Mouse (Mus musculus): ENCODE measurements around the gene Plscr1. TPM values are rescaled to one million over a fixed set of nuclear protein-coding genes. Genes with fewer than 3 reads are reported as not detected.

The Plscr1 gene
- 4.5 and 5.2 TPM in 2 replicates for polyA plus RNA-seq (2012; rRNA removed)

DNA sequence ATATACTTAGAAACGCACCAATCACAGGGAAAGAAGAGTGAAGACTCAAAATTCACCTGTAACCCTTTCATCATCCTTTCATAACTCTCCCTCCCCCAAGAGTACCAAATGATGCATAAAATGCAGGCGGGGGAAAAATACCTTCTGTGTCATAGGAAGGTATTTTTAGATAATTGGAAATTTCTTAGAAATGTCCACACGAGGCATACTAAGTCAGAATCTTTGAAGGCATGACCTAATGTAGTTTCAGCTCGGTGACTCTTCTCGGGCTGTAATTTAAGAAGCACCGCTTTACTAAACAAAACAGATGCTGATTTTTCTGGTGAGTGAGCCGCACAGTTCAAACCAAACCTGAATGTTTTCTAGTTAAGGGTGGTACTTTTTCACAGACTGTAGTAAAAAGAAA lies at the start of gene Plscr1:
Gene Plscr1, plus strand, starts transcription at position 304 of the 406 bp plus-strand sequence.
- DNase-seq (ENCODE audit: low read depth), result no peak

DNA sequence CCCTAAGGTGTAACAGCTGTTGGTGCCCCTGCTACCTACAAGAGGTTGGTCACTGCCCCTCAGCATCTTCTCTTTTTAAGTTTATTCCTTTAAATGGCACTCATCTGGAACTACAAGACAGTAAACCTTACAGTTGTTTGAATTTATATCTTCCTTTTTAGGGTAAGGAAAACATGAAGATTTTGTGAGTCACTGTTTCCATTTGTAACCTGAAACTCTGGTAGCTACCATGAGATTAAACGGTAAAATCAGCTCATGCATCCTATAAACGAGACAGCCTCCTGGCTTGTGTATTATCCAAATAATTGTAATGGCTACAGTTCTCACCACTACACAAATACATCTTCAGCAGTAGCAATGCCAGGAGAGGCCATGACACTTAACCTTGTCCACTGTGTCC lies 45.2 kb upstream of the Plscr1 start:
- no peak for DNase-seq (ENCODE audit: low read depth)

DNA sequence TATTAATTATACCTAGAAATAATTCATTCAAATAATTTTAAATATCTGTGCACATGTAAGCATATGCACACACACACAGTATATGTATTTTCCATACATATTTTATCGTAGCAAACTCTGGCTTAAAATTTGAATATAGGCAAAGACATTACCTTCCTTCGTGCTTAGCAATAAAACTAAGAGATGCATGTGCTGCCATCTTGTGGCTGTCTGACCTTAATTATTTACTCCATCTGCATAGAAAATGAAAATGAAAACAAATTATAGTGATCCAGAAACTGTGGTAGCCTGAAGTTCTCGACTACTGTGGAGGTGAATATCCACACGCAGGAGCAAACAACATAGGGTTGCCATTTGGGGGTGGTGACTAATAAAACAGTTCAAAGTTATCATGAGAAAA lies 42.2 kb upstream of the Plscr1 start:
- no peak for DNase-seq (ENCODE audit: low read depth)

DNA sequence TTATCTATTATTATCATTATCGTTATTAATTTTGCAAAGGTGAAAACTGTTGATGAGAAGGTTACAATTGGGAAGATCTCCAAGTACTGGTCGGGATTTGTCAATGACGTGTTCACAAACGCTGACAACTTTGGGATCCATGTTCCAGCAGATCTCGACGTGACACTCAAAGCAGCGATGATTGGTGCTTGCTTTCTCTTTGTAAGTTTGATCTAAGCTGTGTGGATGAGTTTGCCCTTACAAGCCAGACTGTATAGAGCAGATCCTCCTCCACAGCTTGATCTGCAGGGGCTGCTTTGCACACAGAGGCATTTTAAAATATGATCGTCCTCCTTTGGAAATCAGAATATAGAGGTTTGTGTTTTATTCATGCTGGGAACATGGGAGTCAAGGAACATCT lies 41.8 kb upstream of the Plscr1 start:
- DNase-seq (ENCODE audit: low read depth), result no peak

DNA sequence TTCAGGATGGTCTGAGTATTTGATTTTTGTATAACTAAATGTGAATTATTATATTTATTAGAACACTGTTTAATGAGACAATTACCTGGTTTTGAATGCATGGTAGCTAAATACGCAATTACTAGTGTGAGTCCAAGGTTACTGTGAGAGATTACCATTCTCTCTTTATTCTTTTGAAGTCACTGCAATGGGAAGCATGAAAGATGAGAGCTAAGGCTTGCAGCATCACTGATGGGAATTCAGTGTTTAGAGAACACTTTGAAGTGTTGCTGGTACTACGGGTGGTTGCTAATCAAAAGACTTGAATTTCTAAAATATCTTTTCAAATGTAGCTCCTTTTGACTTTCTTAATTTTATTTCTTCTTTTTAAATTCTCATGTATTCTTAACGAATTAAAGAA lies 39.7 kb upstream of the Plscr1 start:
- DNase-seq (ENCODE audit: low read depth), result no peak

DNA sequence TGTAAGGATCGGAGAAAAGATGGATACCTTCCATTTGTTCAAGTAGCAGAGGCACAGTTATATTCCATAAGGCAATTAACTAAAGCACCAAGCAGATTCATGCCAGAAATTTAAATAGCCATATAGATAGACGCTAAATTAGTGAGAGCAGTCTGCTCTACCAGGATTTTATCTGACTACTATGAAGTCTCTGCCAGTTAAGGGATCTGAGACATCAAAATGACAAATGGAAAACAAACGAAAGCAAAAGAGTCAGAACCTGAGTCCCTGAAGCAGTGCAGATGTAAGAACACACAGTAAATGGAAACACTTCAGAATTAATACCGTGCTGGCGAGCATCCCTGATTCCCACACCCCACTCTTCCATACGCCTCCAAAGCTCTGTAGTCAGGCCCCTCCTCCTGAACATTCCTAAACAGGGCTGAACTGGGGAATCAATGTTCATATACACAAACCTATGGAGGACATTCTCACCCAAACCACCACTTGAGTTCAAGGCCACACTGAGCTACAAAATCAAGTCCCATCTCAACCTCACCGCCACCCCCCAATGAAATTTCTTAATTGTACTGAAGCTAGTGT lies 39.1 kb upstream of the Plscr1 start:
- DNase-seq (ENCODE audit: low read depth), result no peak

DNA sequence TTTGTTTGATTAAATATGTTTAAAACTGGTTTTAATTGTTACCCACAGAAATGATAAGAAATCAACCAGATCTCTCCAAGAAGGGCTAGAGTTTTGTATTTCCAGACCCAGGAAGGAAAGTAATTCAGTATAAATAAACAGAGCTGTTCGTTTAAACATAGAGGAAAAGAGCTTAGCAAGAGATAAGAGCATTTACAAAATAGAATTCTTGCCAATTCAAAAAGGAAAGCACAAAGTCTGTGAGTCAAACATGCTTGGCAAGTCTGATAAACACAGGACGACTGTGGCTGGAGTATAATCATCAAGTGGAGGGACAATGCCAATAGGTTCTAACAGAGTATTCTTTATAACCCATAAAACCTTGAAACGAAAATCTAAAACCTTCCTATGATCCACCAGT lies 38.5 kb upstream of the Plscr1 start:
- DNase-seq (ENCODE audit: low read depth), result no peak

DNA sequence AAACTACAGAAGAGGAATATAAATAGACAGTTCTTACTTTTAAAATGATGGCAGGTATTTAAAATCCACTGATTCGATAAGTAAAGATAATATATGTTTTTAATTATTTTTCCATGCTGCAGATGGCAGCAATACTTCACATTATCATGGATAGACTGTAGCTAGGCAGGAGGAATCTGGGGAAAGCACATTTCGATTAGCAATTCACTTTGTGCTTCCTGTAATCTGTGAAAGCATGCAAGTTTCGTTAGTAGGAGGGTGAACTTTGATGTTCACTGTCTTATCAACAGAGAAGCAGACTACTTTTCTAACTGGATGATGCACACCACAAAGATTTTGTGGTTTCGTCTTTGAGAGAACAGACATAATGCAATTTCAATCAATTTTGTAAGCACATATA lies 32.1 kb upstream of the Plscr1 start:
- DNase-seq (ENCODE audit: low read depth), result no peak

DNA sequence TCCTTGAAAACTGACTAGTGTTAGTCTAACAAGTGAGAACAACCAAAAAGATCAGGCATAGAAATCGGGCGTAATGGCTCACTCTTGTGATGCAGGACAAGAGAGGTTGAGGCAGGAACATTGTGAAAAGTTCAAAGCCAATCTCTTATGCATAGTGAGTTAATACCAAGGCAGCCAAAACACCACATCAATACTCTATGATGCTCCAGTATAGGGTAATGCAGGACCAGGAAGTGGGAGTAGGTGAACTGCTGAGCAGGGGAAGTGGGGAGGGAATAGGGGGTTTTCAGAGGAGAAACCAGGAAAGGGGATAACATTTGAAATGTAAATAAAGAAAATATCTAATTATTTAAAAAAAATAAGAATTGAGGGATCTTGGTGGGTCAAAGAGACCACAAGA lies 31.7 kb upstream of the Plscr1 start:
- DNase-seq (ENCODE audit: low read depth), result no peak

DNA sequence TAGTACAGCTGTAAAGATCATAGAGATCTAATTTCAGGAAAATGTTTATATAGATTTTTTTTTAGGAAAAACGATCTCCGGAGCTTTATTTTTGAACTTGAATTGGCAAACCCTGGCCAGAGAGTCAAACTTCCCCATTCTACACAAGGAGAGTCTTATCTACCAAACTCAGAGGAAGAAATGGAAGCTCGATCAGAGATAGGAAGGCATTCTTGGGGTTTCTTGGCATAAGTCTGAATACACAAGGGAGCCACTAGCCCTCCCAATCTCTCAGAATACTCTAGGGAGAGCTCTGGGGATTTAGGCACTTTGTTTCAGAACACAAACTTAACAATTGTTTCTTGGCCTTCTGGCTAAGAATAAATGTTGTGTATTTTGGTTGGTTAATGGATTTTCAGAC lies 29.4 kb upstream of the Plscr1 start:
- DNase-seq (ENCODE audit: low read depth), result no peak

DNA sequence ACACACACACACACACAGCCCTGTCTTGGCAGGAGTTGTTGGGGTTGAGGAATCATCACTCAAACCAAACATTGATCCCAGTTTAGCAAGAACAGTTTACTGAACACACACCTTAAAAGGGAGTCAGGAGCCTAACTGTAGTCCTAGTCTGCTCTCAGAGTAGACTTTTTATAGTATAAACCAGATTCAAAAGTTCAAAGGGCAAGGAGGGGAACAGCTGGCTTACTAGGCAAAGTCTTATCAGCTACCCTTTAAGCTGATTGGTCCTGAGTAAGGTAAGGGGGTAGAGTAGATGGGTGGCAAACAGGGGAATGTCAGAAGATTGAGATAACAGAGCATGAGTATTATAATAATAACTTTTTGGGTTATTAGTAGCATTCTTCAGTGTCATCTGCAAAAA lies 28.1 kb upstream of the Plscr1 start:
- no peak for DNase-seq (ENCODE audit: low read depth)

DNA sequence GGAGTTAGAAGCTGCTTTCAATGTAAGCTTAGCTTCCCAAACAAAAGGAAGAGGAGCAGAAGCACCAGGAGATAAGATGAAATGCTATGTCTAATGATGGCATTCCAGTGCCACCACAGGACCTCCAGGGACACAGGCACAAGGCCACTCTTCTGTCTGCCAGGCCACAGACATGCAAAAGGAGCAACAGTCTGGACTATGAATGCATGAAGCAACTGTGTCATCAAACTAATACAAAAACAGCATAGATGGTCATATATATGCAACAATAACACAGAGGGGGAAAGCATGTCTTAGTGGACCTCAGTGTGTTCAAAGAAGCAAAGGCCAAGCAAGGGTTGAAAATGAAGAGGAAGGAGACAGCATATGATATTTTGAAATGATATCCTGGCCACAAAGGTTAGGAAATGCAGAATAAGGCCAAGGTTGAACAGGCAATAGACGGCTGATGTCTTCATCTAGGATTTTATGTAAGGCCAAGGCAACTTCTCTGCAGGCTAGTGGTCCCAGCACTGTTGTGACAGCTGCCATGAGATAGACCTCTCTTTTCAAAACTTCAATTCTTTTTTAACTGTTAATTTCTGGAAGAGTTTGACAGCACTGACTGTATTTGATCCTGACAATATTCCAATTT lies 24.8 kb upstream of the Plscr1 start:
- DNase-seq (ENCODE audit: low read depth), result no peak

DNA sequence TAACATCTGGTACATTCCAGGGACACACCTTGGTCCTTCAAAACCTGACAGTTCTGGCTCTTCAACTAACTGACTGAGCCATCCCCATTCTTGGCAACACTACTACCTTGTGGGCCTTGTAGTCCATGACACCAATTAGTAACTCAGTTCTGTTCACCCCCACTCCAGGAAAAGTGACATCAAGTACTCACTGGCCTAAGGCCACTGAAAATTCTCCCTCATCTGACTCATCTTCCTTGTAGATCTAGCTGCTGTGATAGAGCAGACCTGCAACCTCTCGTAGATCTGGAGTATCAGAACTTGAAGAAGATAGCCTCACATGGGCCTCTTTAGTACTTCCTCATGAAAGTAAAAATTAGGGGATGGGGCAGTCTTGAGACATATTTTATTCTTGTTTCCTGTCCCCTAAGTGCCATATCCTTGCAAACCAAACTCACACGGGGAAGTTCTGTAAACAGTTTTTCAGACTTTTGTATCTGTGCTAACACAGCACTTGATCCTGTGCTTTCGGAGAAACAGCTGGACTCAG lies 23.4 kb upstream of the Plscr1 start:
- DNase-seq (ENCODE audit: low read depth), result no peak

DNA sequence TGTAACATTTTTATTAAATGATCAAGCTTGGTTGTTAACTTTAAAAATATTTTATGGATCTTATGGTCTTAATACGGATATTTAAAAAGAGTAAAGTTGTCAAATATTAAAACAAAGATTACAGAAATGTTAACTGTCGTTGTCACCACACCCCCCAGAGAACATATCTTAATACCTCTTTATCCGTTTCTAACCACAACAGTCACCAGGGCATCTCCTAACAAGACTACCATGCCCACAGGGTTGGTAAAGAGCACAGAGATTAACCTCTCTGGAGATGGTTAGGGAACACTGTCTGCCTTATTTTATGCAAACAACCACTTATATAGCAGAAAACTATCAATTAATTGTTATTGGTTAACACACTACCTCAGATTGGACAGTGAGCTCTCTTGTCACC lies 22.8 kb upstream of the Plscr1 start:
- DNase-seq (ENCODE audit: low read depth), result no peak

DNA sequence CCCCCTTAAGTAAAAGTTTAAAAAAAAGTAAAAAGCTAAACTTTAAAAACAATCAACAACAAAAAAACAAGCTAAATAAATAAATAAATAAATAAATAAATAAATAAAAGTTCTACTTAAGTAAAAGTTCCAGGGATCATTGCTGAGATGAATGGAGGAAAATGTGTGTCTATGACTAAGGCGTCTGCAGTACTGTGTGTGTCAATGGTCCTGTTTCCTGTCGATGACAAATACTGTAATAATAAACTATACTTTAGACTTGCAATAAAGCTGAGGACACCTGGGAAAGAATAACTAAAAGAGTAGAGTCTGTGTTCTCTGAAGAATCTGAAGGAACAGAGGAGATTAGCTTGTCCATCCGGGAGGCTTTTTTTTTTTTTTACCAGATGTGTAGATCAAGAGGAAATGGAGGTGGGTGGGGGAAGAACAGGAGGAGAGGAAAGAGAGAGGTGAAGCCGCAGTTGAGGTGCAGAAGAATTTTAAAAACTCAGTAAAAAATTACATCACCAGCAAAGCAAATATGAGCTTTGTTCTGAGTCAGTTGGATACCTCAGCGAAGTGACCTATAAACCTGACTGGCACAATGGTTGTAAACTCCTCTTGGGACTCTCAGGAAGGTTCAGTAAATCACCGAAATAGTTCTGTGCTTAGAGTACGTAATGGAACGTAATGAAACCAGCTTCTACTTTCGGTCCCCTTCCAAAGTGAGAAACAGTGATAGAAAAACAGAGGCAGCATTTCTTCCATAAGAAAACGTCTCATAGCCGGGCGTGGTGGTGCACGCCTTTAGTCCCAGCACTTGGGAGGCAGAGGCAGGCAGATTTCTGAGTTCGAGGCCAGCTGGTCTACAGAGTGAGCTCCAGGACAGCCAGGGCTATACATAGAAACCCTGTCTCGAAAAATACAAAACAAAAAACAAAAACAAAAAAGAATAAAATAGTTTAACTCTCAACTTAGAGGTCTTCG lies 20.4 kb upstream of the Plscr1 start:
- DNase-seq (ENCODE audit: low read depth), result no peak

DNA sequence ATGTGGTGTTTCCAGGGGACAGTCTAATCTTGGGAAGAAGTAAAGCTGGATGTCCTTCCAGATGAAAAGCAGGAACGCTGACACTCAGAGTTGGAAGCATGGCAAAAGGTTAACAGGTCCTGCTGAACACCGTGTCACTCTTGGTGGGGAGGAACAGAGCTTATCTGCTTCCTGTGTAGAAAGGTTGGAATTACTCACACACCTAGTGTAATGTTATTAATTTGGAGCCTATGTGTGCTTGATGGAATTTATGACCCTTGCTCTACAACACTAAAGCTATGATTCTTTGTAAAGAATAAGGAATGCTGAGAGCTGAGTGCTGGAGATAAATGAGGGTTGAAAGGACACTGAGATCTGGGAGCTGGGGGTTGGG lies 19.7 kb upstream of the Plscr1 start:
- DNase-seq (ENCODE audit: low read depth), result no peak

DNA sequence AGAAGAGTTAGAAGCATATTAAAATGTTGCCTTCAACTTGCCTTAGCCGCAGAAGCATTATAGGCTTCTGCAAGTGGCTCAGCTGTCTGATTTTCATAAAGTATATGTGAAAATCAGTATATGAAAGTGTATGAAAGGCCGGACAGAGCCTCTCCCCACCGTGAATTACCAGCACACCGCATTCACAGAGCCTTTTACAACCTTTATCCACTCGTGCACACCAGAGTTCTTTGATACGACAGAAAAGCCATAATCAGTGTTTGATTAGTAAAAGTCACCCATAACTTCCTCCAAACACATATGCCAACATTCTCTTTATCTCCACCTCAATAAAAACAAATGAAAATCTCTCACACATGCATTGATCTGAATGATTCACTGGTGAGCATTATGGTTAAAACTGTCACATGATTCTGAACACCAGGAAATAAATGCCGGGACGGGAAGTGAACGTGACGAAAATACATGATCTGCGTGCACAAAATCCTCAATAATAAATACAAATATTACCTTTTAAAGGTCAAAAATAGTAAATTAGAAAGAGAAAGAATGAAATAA lies 14.6 kb upstream of the Plscr1 start:
- DNase-seq (ENCODE audit: low read depth), result no peak

DNA sequence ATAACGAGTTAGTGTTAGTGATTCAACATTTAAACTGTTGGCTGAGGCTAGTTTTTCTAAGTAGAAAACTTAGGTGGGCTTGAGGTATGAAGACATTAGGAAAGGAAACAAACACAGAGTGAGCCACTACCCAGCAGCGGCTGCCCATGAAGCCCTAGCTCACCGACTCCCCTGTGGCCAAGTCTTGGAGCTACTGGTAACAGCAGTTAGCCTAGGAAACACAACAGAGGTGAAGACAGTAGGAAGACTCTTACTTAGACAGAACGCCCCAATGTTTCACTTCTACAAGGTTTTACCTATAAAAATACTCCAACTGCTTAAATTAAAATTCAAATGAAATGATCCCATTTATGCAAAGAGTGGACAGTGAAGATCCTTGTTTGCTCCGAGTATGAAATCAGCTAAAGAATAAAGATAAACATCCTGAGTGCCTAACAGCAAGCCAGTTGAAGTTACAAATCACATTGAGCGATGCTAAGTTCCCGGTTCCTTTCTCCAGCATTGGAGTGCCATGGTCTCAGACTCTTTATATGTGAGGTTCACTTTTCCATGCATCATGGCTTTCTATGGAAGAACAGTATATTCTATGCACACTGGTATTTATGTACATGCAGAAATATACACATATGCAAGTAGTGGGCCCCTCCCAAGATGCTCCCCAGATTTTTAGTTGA lies 640 bp upstream of the Plscr1 start:
- no peak for DNase-seq (ENCODE audit: low read depth)

DNA sequence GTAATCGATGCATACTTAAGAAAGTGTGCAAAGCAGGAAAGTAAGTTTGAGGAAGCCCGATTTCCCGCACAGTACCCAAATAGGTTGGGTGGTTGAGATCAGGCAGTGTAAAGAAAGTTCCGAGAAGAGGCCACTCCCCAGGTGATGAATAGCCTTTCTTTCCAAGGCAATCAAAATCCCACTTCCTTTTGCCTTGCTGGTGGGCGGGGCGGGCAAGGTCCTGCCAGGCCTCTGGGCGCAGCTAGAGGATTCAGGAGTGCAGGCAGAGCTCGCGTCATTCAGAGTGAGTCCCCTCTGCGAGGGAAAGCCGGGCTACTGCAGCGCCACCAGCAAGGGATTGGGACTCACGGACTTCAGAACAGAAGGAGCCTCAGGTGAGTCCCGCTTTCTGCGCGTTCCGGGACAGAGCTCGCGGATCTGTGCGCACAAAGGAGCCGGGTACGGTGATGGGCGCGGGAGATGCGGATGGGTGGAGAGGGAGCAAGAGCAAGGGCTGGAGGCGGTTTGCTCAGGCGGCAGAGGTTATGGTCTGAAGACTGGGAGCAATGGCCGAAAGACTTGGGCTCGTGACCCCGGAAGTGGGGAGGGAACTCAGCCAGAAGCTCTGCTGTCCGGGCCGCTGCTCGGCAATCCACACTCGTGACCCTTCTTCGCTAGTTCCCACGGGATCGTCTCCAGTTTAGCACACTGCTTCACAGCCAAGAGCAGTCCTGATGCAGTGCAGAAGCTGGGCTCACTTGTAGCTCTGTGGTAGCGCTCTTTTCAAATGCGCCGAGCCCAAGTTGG lies 630 bp downstream of the Plscr1 start:
- DNase-seq (ENCODE audit: low read depth), result no peak

DNA sequence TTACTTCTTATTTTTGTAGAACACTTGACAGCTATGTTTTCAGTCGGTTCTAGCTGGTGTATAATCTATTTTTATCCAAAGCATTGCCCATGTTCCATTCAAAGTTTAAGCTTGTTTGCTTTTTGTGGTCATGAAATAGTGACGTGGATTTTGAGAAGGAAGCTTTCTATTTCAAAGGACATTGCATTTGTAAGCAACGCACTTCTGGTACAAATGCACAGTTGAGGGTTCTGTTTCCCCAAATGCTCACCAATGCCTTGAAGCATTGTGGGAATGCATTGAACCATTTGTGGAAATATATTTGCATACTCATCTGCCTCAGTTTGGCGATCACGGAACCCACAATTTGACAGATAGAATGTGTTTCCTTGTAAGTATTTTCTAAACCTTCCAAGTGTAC lies 3.2 kb downstream of the Plscr1 start:
- no peak for DNase-seq (ENCODE audit: low read depth)
